Mouse (Mus musculus) cortical plate, adult 2 months (tissue): Measurements from ENCODE around the gene Cpvl. TPM values are rescaled to one million over a fixed set of nuclear protein-coding genes. Genes with fewer than 3 reads are reported as not detected.

Experiments used
- H3K27ac ChIP-seq: fragments of 200-500 bp; 2 replicates; pipeline ENCODE4 v1.5.1; 2012; ENCODE audit warnings: low read length, control low read depth, inconsistent platforms; ENCODE audit not compliant: insufficient read depth
- H3K4me1 ChIP-seq: fragments of 200-500 bp; 2 replicates; pipeline ENCODE4 v1.6.1; 2011; ENCODE audit warnings: low read length; ENCODE audit not compliant: control insufficient read depth, insufficient read depth
- H3K4me3 ChIP-seq: fragments of 200-500 bp; 2 replicates; pipeline ENCODE4 v1.5.1; 2011; ENCODE audit warnings: mild to moderate bottlenecking, low read length, control low read depth; ENCODE audit not compliant: insufficient read depth
- CTCF ChIP-seq: fragments of 200-500 bp; IDR thresholded peaks from 2 replicates; pipeline ENCODE4 v1.5.1; 2011; ENCODE audit warnings: mild to moderate bottlenecking, control low read depth, low read length; ENCODE audit not compliant: insufficient read depth; ENCODE audit errors: extremely low read depth
- POLR2A ChIP-seq: fragments of 200-500 bp; IDR thresholded peaks from 2 replicates; pipeline ENCODE4 v1.6.1; 2011; ENCODE audit warnings: mild to moderate bottlenecking, low read length, control low read depth; ENCODE audit not compliant: insufficient read depth; ENCODE audit errors: extremely low read depth
- polyA plus RNA-seq: library from polyadenylated mRNA; depleted of rRNA; stranded (reverse); fragments of >200 nt; gene quantifications from 2 replicates; pipeline ENCODE4 v1.2.3, GENCODE M21; 2012

Cpvl gene
- polyA plus RNA-seq, 1 experiment, result not detected

GRCm38 (mm10) chr6:54005302-54005701, 26.8 kb upstream of the Cpvl start:
- no peak for TF ChIP-seq CTCF
- TF ChIP-seq POLR2A, result no peak
- Histone ChIP-seq H3K4me1 (no peaks in the 10 kb centered on the region; the same call in 1 of the 2 replicates), H3K4me3 (no peak overlapping the region), H3K27ac (no peak overlapping the region)

DNA sequence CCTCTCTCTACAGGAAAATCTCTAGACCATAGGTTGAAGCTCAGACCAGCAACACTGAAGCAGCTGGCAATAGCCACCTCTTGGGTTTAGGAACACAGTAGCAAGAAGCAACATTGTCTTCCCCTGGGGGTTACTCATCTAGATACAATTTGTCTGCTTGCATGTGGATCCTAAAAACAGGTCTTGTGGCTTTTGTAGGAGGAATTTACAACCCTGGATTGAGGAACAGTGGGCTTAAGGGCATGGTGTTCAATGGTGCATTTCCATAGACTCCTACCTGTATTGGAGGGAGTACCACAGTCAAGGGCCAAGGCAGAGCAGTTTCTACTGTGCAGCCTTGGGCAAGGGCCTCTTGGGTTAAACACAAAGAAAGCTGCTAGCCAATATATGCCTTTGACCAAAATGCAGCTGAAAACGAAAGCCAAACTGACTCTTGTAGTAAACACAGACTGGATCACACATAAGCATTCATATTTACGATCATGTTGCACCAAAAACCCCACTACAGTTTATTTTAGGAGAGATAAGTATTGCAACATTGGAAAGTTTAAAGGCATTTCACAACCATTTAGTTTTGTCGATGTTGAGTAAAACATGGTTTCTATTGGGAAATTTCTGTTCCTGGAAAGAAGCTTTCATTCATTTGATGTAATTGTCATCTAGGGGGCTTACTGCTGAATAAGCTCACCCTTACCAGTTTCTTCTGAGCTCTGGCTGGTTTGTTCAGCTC, 17.9 kb upstream of the Cpvl start:
- Histone ChIP-seq H3K4me1 (no peaks in the 10 kb centered on the region), H3K27ac (no peak overlapping the region), H3K4me3 (no peak overlapping the region)
- TF ChIP-seq POLR2A, result no peak
- TF ChIP-seq CTCF, result no peak

DNA sequence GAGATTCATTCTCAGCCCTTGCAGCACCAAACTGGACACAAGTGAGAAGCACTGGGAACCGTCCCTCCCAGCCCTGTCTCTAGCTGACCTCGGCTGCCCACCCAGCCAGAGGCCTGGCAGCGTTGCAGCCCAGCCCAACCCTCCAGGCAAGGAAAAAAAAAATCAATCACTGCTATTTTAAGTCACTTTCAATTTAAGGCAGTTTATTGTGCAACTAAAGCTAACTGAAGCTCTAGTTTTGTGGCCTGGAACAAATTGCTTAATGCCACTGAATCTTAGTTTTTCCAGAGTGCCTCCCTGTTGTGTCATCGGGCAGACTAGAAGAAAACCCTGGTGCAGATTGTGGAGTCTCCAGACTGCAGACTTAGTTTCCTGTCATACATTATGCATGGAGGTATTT, 17.0 kb upstream of the Cpvl start:
- TF ChIP-seq POLR2A (no peak), CTCF (no peak)
- no peak overlapping the region for H3K27ac ChIP-seq
- H3K4me1 ChIP-seq, result no peaks in the 10 kb centered on the region
- no peak overlapping the region for H3K4me3 ChIP-seq

- Histone ChIP-seq H3K4me3 (no peak overlapping the region), H3K27ac (no peak overlapping the region), H3K4me1 (no peaks in the 10 kb centered on the region)
- TF ChIP-seq POLR2A, result no peak
- TF ChIP-seq CTCF, result no peak
Measured at GRCm38 (mm10) chr6:53992386-53992785, 13.9 kb upstream of the Cpvl start.

- TF ChIP-seq POLR2A, result no peak
- TF ChIP-seq CTCF, result no peak
- no peak overlapping the region for H3K27ac ChIP-seq
- no peaks in the 10 kb centered on the region for H3K4me1 ChIP-seq
- no peak overlapping the region for H3K4me3 ChIP-seq
Measured at GRCm38 (mm10) chr6:53987235-53987634, 8.8 kb upstream of the Cpvl start.

GRCm38 (mm10) chr6:53986273-53986985, 8.0 kb upstream of the Cpvl start:
- Histone ChIP-seq H3K4me3 (no peak overlapping the region), H3K4me1 (no peaks in the 10 kb centered on the region), H3K27ac (no peak overlapping the region)
- no peak for TF ChIP-seq POLR2A

DNA sequence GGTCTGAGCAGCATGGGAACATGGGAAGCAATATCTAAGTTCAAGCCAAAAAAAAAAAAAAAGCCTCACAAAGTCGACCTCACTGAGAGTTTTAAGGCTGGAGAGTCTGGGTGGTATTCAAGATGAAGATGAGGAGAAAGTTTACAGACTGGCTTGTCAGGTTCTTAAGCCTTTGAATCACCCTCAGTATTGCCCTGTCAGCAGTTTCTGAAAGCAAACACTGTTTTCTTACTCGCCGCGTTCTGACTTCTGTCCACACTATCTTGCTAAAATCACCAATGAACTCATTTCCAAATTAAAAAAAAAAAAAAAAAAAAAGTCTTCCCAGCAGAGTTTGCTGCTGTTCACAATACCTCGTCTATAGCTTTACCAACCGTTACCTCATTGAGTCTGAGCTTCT, 5.3 kb upstream of the Cpvl start:
- TF ChIP-seq CTCF (no peak), POLR2A (no peak)
- no peak overlapping the region for H3K4me3 ChIP-seq
- no peak overlapping the region for H3K27ac ChIP-seq
- H3K4me1 ChIP-seq, result no peaks in the 10 kb centered on the region; the same call in 1 of the 2 replicates

- no peak for TF ChIP-seq POLR2A
- TF ChIP-seq CTCF, result no peak
- H3K27ac ChIP-seq, result no peak overlapping the region
- no peaks in the 10 kb centered on the region; the same call in 1 of the 2 replicates for H3K4me1 ChIP-seq
- no peak overlapping the region for H3K4me3 ChIP-seq
Measured at GRCm38 (mm10) chr6:53982612-53983011, 4.1 kb upstream of the Cpvl start.

GRCm38 (mm10) chr6:53982047-53982600, 3.7 kb upstream of the Cpvl start:
- Histone ChIP-seq H3K4me3 (no peak overlapping the region), H3K27ac (no peak overlapping the region), H3K4me1 (no peaks in the 10 kb centered on the region; the same call in 1 of the 2 replicates)
- TF ChIP-seq POLR2A (no peak), CTCF (no peak)
